Mouse (Mus musculus): ENCODE results near the gene E130308A19Rik.

E130308A19Rik gene

GRCm38 (mm10) chr4:59728839-59729238 lies 102.8 kb downstream of the E130308A19Rik start:
- DNase-seq = no peak

DNA sequence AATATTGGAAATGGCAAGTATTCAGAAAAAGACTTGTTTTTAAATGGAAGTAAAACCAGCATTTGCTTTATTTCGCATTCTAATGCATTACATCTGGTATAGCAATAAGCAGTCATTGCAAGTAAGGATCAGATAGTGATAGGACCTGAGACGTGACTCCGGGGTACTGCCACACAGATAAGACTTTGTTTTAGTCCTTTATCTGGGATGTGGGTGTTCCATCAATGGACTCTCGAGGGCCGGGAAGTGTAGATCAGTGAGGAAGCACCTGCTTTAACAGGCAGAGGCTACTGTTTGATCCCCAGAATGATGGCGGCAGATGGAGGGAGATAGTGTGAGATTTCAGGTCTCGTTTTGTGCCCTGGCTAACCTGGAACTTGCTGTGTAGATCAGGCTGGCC lies 105.5 kb downstream of the E130308A19Rik start:
- DNase-seq = no peak

GRCm38 (mm10) chr4:59739321-59739720 lies 113.3 kb downstream of the E130308A19Rik start:
- no peak for DNase-seq

GRCm38 (mm10) chr4:59739882-59740281 lies 113.9 kb downstream of the E130308A19Rik start:
- DNase-seq = no peak

DNA sequence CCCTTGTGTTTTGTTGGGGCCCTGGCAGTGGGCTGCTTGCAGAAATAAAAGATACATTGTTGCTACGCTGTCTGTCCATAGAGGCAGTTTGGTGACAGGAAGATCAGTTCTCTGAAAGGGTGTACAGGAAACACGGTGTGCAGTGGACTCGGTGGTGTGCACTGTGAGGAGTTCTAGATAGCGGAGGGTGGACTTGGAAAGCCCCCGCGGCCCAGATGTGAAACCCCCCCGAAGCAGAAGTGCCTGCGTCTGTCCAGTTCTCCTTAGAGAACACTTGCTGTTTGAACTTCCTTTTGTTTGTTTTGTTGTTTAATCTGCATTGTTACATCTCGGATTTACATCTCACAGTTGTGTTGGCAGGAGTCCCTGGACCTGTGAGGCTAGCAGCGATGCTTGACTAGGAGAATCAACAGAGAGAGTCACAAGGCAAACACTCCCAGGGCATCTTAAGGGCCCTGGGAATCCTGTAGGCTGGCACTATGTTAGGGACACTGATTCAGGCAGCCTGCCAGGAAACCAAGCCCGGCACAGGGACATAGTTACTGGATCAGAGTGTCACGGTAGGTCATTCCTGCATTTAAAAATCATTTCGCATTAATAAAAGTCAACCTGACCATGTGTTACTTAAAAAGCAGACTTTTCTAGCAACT lies 127.6 kb downstream of the E130308A19Rik start:
- no peak for DNase-seq

GRCm38 (mm10) chr4:59756332-59757082 lies 130.5 kb downstream of the E130308A19Rik start:
- no peak for DNase-seq

DNA sequence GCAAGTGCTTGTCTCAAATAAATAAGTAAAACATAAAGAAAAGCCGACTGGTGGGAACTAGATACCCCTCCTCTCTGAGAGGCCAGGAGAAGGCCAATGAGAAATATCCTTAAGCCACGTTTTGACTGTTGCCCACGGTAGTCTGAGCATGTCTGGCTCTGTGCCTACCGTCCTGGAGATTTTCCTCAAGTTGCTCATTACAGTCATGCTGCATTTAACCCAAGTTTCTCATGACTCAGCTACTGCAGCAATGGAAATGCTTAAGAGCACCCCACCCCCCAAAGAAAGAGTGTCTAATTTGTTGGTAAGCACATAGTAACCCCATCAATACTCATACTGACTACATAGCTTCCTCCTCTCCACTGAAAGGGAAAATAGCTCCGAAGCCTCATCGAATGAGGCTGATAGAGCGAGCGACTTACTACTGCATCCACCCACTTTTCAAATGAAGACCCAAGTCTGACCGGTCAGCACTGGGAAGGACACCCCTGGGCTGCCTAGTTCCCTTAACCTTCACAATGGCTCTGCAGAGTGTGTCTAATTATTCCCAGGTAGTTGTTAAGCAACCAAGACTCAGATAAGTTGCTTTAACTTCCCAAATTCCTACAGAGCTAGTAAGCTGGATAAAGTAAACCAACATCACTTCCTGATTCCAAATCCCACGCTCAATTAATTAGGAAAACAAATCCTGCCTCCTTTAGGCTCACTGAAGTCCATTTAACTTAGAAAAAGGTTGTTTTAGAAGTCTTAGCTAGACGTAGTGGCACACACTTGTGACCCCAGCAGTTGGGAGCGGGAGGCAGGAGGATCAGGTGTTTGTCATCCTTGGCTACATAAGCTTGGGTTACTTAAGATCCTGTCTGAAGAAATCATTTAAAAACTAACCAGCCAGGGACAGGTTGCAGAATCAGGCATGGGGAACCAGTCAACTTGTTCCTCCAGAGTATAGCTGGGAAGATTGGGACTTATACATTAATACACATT lies 131.7 kb downstream of the E130308A19Rik start:
- DNase-seq = no peak

DNA sequence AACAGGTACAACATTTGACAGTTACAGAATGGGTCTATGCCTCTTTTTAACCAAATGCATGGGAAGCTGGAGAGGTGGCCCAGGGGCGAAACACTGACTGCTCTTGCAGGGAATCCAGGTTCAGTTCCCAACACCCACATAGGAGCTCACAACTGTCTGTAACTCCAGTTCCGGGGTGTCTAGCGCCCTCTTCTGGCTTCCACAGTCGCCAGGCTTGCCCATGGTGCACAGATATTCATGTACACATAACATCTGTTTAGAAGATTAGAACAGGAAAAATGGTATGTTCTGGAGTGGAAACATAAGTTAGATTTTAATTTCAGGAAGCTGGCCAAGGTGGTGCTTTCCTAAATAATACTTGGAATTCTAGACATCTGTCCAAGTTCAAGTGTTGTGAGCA lies 134.0 kb downstream of the E130308A19Rik start:
- DNase-seq = no peak

- no peak for DNase-seq
Measured at GRCm38 (mm10) chr4:59760636-59761364, 134.8 kb downstream of the E130308A19Rik start.

GRCm38 (mm10) chr4:59761365-59761729 lies 135.3 kb downstream of the E130308A19Rik start:
- no peak for DNase-seq

DNA sequence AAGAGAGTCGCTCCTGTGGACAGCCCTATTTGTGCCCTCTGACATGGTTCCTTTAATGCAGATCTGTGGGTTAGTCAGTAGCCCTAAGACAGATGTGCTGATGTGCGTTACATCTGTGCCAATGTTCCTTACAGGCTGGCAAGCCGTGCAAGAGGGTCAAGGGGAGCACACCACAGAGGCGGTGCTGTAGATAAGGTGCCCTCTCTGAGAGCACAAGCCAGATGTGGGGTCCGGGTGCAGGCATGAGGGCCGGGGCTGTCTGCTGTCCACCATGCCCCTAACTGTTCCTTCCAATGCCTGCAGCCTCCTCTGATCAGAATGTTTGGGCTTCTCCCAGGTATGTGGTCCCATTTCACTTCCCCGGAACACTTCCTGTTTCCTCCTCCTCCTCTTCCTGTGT lies 138.9 kb downstream of the E130308A19Rik start:
- DNase-seq = no peak

- DNase-seq = no peak
Measured at GRCm38 (mm10) chr4:59765385-59766005, 139.5 kb downstream of the E130308A19Rik start.

DNA sequence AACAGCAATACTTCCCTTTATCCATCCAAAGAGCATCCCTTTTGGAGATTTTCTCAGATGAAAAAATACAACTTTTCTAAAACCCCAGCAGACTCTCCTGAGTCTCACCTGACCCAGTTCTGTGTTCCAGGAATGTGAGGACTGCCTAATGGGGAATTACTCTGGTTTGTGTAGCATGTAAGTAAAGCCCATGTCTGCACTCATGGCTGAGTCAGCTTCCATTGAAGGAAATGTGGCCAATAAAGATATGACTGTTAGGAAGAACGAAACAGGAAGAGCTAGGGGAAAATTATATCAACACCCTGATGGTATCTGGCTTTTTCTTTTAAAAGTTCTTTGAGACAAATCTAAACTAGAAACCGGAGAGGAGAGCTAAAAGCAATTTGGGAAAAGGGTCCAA lies 141.7 kb downstream of the E130308A19Rik start:
- DNase-seq = no peak

GRCm38 (mm10) chr4:59772171-59772879 lies 146.3 kb downstream of the E130308A19Rik start:
- no peak for DNase-seq

GRCm38 (mm10) chr4:59777828-59778227 lies 151.8 kb downstream of the E130308A19Rik start:
- DNase-seq = no peak

GRCm38 (mm10) chr4:59780568-59780967 lies 154.6 kb downstream of the E130308A19Rik start:
- no peak for DNase-seq

GRCm38 (mm10) chr4:59782853-59783684 lies 157.1 kb downstream of the E130308A19Rik start:
- DNase-seq = no peak

DNA sequence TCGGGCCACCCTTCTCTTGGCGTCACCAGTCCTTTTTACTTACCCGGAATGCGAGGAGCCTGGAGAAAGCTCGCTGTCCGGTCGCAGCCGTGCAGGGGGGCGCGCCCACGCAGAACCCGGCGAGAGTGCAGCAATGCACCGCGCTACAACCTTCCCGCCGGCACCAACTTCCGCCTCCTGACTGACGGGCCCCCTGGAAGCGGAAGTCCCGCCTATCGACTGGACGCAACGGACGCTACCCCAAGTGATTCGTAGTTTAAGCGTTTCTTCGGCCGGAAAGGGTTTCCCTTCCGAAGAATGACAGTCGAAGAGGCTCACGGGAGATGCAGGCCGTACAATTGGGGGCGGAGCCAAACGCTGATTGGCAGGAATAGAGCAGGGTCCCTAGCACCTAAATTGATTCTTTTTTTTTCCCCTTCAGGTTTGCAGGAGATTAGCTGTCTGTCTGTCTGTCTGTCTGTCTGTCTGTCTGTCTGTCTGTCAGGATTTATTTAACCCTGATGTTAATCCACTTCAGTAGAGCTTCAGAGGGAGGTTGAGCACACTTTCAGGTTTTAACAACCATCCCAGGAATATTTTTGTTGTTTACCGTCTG lies 157.8 kb downstream of the E130308A19Rik start:
- DNase-seq = peak; percentile 88 to 89

DNA sequence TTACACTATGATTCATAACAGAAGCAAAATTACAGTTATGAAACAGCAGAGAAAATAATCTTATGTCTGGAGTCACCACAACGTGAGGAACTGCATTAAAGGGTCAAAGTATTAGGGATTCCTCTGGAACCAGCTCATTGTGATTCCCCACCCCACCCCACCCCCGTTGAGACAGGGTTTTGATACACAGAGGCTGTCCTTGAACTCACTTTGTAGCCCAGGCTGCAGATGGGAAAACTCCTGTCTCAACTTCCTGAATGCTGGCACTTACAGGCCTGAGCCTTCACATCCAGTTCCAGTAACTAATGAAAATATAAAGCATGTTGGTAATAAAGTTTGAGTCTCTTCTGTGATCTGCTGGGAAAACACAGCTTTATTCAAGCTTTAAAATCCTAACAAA lies 159.4 kb downstream of the E130308A19Rik start:
- DNase-seq = no peak

- DNase-seq = peak; percentile 61 to 82
Measured at GRCm38 (mm10) chr4:59786661-59787060, 160.7 kb downstream of the E130308A19Rik start.
